In the genomic region with DNA sequence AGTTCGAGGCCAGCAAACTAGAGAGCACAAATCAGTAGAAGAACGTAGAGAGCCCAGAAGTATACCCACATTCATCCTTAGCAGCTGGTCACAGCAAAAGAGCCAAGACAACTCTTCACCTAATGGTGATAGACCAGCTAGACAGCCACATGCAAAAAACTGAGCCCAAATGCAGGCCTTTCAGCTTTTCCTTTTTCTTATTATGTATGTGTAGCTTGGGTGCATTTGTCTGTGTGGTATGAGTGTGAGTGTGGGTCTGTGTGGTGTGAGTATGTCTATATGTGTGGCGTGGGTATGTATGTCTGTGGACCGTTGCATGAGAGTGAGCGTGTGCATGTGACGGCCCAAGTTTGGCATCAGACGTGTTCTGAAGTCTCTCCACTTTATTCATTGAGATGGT, we compare ENCODE assay signal across 32 mouse cellular contexts. TPM values are rescaled to one million over a fixed set of nuclear protein-coding genes. Genes with fewer than 3 reads are reported as not detected.
"Had no signal": no experiment of that assay in that cellular context is flagged by ENCODE, and none has a peak within 500 bp of the region (broad histone marks: within the 10 kb centered on the region; RNA-seq: fewer than 3 reads in every experiment).

No protein-coding gene starts in this region.

- H3K4me2 ChIP-seq: embryonic facial prominence, embryonic 12.5 days; embryonic facial prominence, embryonic 13.5 days; embryonic facial prominence, embryonic 15.5 days; forebrain, embryonic 12.5 days; forebrain, embryonic 13.5 days; forebrain, embryonic 15.5 days had no signal

- ATAC-seq: forebrain, embryonic 13.5 days; forebrain, embryonic 14.5 days; forebrain, embryonic 15.5 days; forebrain, embryonic 16.5 days; forebrain, postnatal 0 days had no signal

- H3K27ac ChIP-seq: embryonic facial prominence, embryonic 10.5 days; embryonic facial prominence, embryonic 12.5 days; embryonic facial prominence, embryonic 13.5 days; embryonic facial prominence, embryonic 15.5 days; forebrain, embryonic 10.5 days; forebrain, embryonic 12.5 days; forebrain, embryonic 13.5 days; forebrain, embryonic 15.5 days; gastrocnemius, adult 2 months; heart, adult 2 months had no signal

- H3K4me1 ChIP-seq: embryonic facial prominence, embryonic 10.5 days; embryonic facial prominence, embryonic 12.5 days; embryonic facial prominence, embryonic 13.5 days; embryonic facial prominence, embryonic 15.5 days; forebrain, embryonic 10.5 days; forebrain, embryonic 12.5 days; forebrain, embryonic 13.5 days; forebrain, embryonic 15.5 days had no signal

- H3K9ac ChIP-seq: embryonic facial prominence, embryonic 12.5 days; embryonic facial prominence, embryonic 13.5 days; embryonic facial prominence, embryonic 15.5 days; forebrain, embryonic 12.5 days; forebrain, embryonic 13.5 days; forebrain, embryonic 15.5 days; forebrain, postnatal 0 days had no signal

- H3K4me3 ChIP-seq: embryonic facial prominence, embryonic 10.5 days; embryonic facial prominence, embryonic 12.5 days; embryonic facial prominence, embryonic 13.5 days; embryonic facial prominence, embryonic 15.5 days; erythroblast, embryonic 14.5 days; forebrain, embryonic 10.5 days; forebrain, embryonic 12.5 days; forebrain, embryonic 13.5 days; forebrain, embryonic 15.5 days; gastrocnemius, adult 2 months; heart, adult 2 months had no signal

- H3K9me3 ChIP-seq: embryonic facial prominence, embryonic 10.5 days; embryonic facial prominence, embryonic 12.5 days; embryonic facial prominence, embryonic 13.5 days; embryonic facial prominence, embryonic 15.5 days; forebrain, embryonic 10.5 days; forebrain, embryonic 12.5 days; forebrain, embryonic 13.5 days; forebrain, embryonic 15.5 days had no signal

- H3K27me3 ChIP-seq: embryonic facial prominence, embryonic 12.5 days; embryonic facial prominence, embryonic 13.5 days; embryonic facial prominence, embryonic 15.5 days; forebrain, embryonic 12.5 days; forebrain, embryonic 13.5 days; forebrain, embryonic 15.5 days had no signal

- DNase-seq: cerebellum, adult 2 months; cerebellum, adult 8-10 months; cerebellum, adult 9-10 months; cerebellum, adult 9-11 months; cerebellum, postnatal 10 days; cerebellum, postnatal 14 days; cerebellum, postnatal 25 days; cerebellum, postnatal 36 days; embryo, embryonic 11 days; forebrain, postnatal 0 days; gastrocnemius, adult 2 months; gastrocnemius, postnatal 10 days; gastrocnemius, postnatal 14 days; gastrocnemius, postnatal 25 days; gastrocnemius, postnatal 36 days; heart, adult 18-20 months; heart, adult 2 months had no signal

RNA-seq across cellular contexts. Expression of a gene that starts 24.3 kb away (rescaled TPM):
- total RNA-seq: forebrain, postnatal 0 days; gastrocnemius, adult 2 months; gastrocnemius, postnatal 10 days; gastrocnemius, postnatal 14 days; gastrocnemius, postnatal 36 days; heart, adult 18-20 months; heart, adult 2 months had no signal
- polyA plus RNA-seq: cortical plate, adult 2 months; embryonic facial prominence, embryonic 10.5 days; embryonic facial prominence, embryonic 11.5 days; embryonic facial prominence, embryonic 12.5 days; embryonic facial prominence, embryonic 13.5 days; erythroblast, embryonic 14.5 days; forebrain, embryonic 10.5 days; forebrain, embryonic 11.5 days; forebrain, embryonic 12.5 days; forebrain, embryonic 13.5 days; forebrain, embryonic 14.5 days; forebrain, embryonic 15.5 days; forebrain, embryonic 16.5 days; forebrain, postnatal 0 days; frontal cortex, adult 2 months had no signal
